18 mouse cellular contexts compared by ENCODE assay signal in genomic region chr7:65783773-65784172, GRCm38 (mm10).
"Had no signal": no experiment of that assay in that cellular context is flagged by ENCODE, and none has a peak within 500 bp of the region (broad histone marks: within the 10 kb centered on the region; RNA-seq: fewer than 3 reads in every experiment).

No protein-coding gene starts in this region.

- H3K27me3 ChIP-seq: lung, embryonic 15.5 days; midbrain, embryonic 13.5 days; midbrain, embryonic 15.5 days; neural tube, embryonic 12.5 days; stomach, embryonic 15.5 days had no signal

- H3K4me2 ChIP-seq: lung, embryonic 15.5 days; midbrain, embryonic 11.5 days; midbrain, embryonic 13.5 days; midbrain, embryonic 15.5 days; neural tube, embryonic 12.5 days; stomach, embryonic 15.5 days had no signal

- ATAC-seq: liver, postnatal 0 days; lung, postnatal 0 days; midbrain, embryonic 13.5 days; midbrain, embryonic 15.5 days had no signal

- H3K9me3 ChIP-seq: lung, embryonic 15.5 days; megakaryocyte, embryonic 14.5 days; midbrain, embryonic 13.5 days; midbrain, embryonic 15.5 days; neural tube, embryonic 12.5 days; stomach, embryonic 15.5 days had no signal

- H3K36me3 ChIP-seq: lung, embryonic 15.5 days; midbrain, embryonic 13.5 days; midbrain, embryonic 15.5 days; neural tube, embryonic 12.5 days; stomach, embryonic 15.5 days had no signal

- H3K27ac ChIP-seq: lung, embryonic 15.5 days; macrophage; midbrain, embryonic 13.5 days; midbrain, embryonic 15.5 days; neural tube, embryonic 12.5 days; stomach, embryonic 15.5 days; stomach, postnatal 0 days had no signal

- H3K9ac ChIP-seq: liver, postnatal 0 days; lung, embryonic 15.5 days; midbrain, embryonic 13.5 days; midbrain, embryonic 15.5 days; neural tube, embryonic 12.5 days; stomach, embryonic 15.5 days had no signal

- H3K4me3 ChIP-seq: lung, embryonic 15.5 days; megakaryocyte, embryonic 14.5 days; midbrain, embryonic 13.5 days; midbrain, embryonic 15.5 days; neural tube, embryonic 12.5 days; stomach, embryonic 15.5 days had no signal

- DNase-seq: liver, postnatal 0 days; lung, adult 2 months; lung, postnatal 14 days; lung, postnatal 36 days; right cerebral cortex, postnatal 14 days; thymus, adult 2 months; thymus, postnatal 25 days; thymus, postnatal 4 days had no signal

- H3K4me1 ChIP-seq: midbrain, embryonic 15.5 days; neural tube, embryonic 12.5 days; stomach, embryonic 15.5 days had no signal
